Mouse (Mus musculus) ES-E14 (cell line): Measurements from ENCODE around the gene Dnajb13. TPM values are rescaled to one million over a fixed set of nuclear protein-coding genes. Genes with fewer than 3 reads are reported as not detected.

Experiments used
- DNase-seq: peaks from one replicate; pipeline ENCODE4 v3.0.0-alpha.2; 2013; ENCODE audit warnings: low read depth, low spot score
- H3K27ac ChIP-seq: 2 replicates; pipeline ENCODE4 v1.5.1; 2012; ENCODE audit warnings: low read depth, mild to moderate bottlenecking, low read length, moderate library complexity, mixed read lengths; ENCODE audit not compliant: poor library complexity, insufficient read depth, severe bottlenecking
- H3K36me3 ChIP-seq: 2 replicates; pipeline ENCODE4 v1.6.1; 2012; ENCODE audit warnings: mild to moderate bottlenecking, low read length, moderate library complexity, mixed read lengths; ENCODE audit not compliant: control insufficient read depth, poor library complexity, insufficient read depth, severe bottlenecking
- H3K4me1 ChIP-seq, 2 experiments: fragments of 150-350 bp in 1 of 2; sonication (generic) in 1 of 2; 2 replicates each; pipeline ENCODE4 v1.6.1; 2012; ENCODE audit warnings: low read length in 2 of 2, mild to moderate bottlenecking in 1 of 2, mixed read lengths in 1 of 2; ENCODE audit not compliant: control insufficient read depth in 2 of 2, insufficient read depth in 2 of 2, poor library complexity in 1 of 2
- H3K4me3 ChIP-seq, 2 experiments: fragments of 150-350 bp in 1 of 2; sonication (generic) in 1 of 2; 2 replicates each; pipeline ENCODE4 v1.5.1; 2012; ENCODE audit warnings: low read length in 2 of 2, low read depth in 1 of 2, mild to moderate bottlenecking in 1 of 2, mixed read lengths in 1 of 2; ENCODE audit not compliant: insufficient read depth in 1 of 2, poor library complexity in 1 of 2, severe bottlenecking in 1 of 2
- H3K9ac ChIP-seq: 2 replicates; pipeline ENCODE4 v1.6.1; 2012; ENCODE audit warnings: low read depth, mild to moderate bottlenecking, low read length, mixed read lengths; ENCODE audit not compliant: poor library complexity, insufficient read depth, severe bottlenecking
- H3K9me3 ChIP-seq: fragments of 150-350 bp; sonication (generic); 2 replicates; pipeline ENCODE4 v1.6.1; 2012; ENCODE audit warnings: low read depth, mild to moderate bottlenecking, low read length; ENCODE audit not compliant: control insufficient read depth, insufficient read depth
- CHD2 ChIP-seq: IDR thresholded peaks from 2 replicates; pipeline ENCODE4 v1.6.1; 2014; ENCODE audit warnings: mild to moderate bottlenecking, low read depth, low read length, inconsistent platforms
- HCFC1 ChIP-seq: IDR thresholded peaks from 2 replicates; pipeline ENCODE4 v1.6.1; 2012; ENCODE audit warnings: low read length, inconsistent platforms, borderline replicate concordance; ENCODE audit not compliant: insufficient read depth
- MAFK ChIP-seq: IDR thresholded peaks from 2 replicates; pipeline ENCODE4 v1.6.1; 2014; ENCODE audit warnings: mild to moderate bottlenecking, low read depth, low read length, inconsistent platforms; ENCODE audit not compliant: insufficient read depth
- ZC3H11A ChIP-seq: IDR thresholded peaks from 2 replicates; pipeline ENCODE4 v1.6.1; 2012; ENCODE audit warnings: low read depth, mild to moderate bottlenecking, inconsistent platforms, low read length, borderline replicate concordance
- ZNF384 ChIP-seq: IDR thresholded peaks from 2 replicates; pipeline ENCODE4 v1.6.1; 2012; ENCODE audit warnings: low read depth, low read length, inconsistent platforms
- in situ Hi-C, 2 experiments: fragments of 600-800 bp; cut with MboI; formaldehyde crosslinking; loops; one replicate each; pipeline ENCODE4 v1.15.1; 2025; ENCODE audit warnings: low sequenced_read_pairs in 2 of 2, inconsistent platforms in 1 of 2; ENCODE audit not compliant: unreplicated experiment in 2 of 2
- total RNA-seq: library from RNA; depleted of rRNA; stranded (reverse); fragments of 300-350 nt; gene quantifications from 2 replicates; pipeline ENCODE4 v1.2.3, GENCODE M21; 2012

The Dnajb13 gene
- total RNA-seq, 1 experiment = 2.8 TPM

- Histone ChIP-seq H3K4me1 (peaks cover 0 to 6% of the 10 kb centered on the region in 2 experiments; a peak in 1 of 4 replicates), H3K9me3 (no peaks in the 10 kb centered on the region), H3K9ac (0 out of 2 replicates have a peak overlapping the region, but pooled peaks have one; percentile 0), H3K27ac (no peak overlapping the region), H3K4me3 (peak overlapping the region; percentile 4 to 36; a peak in 3 of 4 replicates), H3K36me3 (no peaks in the 10 kb centered on the region)
- in situ Hi-C loops = no loop called here
- no peak for DNase-seq
- TF ChIP-seq MAFK (no peak), CHD2 (no peak), ZC3H11A (no peak), HCFC1 (no peak), ZNF384 (no peak)
Observed at GRCm38 (mm10) chr7:100480175-100480574, 34.6 kb downstream of the Dnajb13 start.

- DNase-seq = no peak
- in situ Hi-C loops = no loop called here
- peaks cover 0 to 6% of the 10 kb centered on the region in 2 experiments; a peak in 1 of 4 replicates for H3K4me1 ChIP-seq
- no peaks in the 10 kb centered on the region for H3K36me3 ChIP-seq
- H3K27ac ChIP-seq = no peak overlapping the region
- TF ChIP-seq HCFC1 (no peak), CHD2 (no peak), MAFK (no peak), ZNF384 (no peak), ZC3H11A (no peak)
- H3K4me3 ChIP-seq = peak overlapping the region; percentile 4 to 36; a peak in 3 of 4 replicates
- H3K9ac ChIP-seq = 0 out of 2 replicates have a peak overlapping the region, but pooled peaks have one; percentile 0
- H3K9me3 ChIP-seq = no peaks in the 10 kb centered on the region
Observed at GRCm38 (mm10) chr7:100479823-100480164, 35.0 kb downstream of the Dnajb13 start.

GRCm38 (mm10) chr7:100479100-100479822 lies 35.5 kb downstream of the Dnajb13 start:
- no peak for TF ChIP-seq MAFK
- TF ChIP-seq ZC3H11A = no peak
- TF ChIP-seq CHD2 = no peak
- no peak for TF ChIP-seq ZNF384
- TF ChIP-seq HCFC1 = no peak
- Histone ChIP-seq H3K9ac (0 out of 2 replicates have a peak overlapping the region, but pooled peaks have one; percentile 3), H3K9me3 (no peaks in the 10 kb centered on the region), H3K4me3 (peak overlapping the region in 1 of 2 experiments; percentile 36; a peak in 1 of 4 replicates), H3K36me3 (no peaks in the 10 kb centered on the region), H3K4me1 (peaks cover 0 to 8% of the 10 kb centered on the region in 2 experiments; a peak in 1 of 4 replicates), H3K27ac (no peak overlapping the region)
- no peak for DNase-seq
- in situ Hi-C loops = no loop called here

- in situ Hi-C loops = no loop called here
- Histone ChIP-seq H3K27ac (no peak overlapping the region), H3K36me3 (no peaks in the 10 kb centered on the region), H3K4me1 (peaks cover 0 to 7% of the 10 kb centered on the region in 2 experiments; a peak in 1 of 4 replicates), H3K4me3 (no peak overlapping the region), H3K9me3 (no peaks in the 10 kb centered on the region), H3K9ac (no peak overlapping the region)
- DNase-seq = no peak
- TF ChIP-seq MAFK (no peak), ZNF384 (no peak), HCFC1 (no peak), ZC3H11A (no peak), CHD2 (no peak)
Observed at GRCm38 (mm10) chr7:100474680-100475079, 40.1 kb downstream of the Dnajb13 start.
